Mouse (Mus musculus): Measurements from ENCODE around the gene Map1b. TPM values are rescaled to one million over a fixed set of nuclear protein-coding genes. Genes with fewer than 3 reads are reported as not detected.

Map1b gene
- polyA plus RNA-seq, 1 experiment from 2014 or later: 116 TPM

GRCm38 (mm10) chr13:99411761-99412160 lies 104.6 kb downstream of the Map1b start:
- Histone ChIP-seq H3K4me2 (replicated peaks) (no peak overlapping the region), H3K4me3 (replicated peaks) (no peak overlapping the region), H3K9me3 (no peaks in the 10 kb centered on the region), H3K36me3 (peaks cover 11% of the 10 kb centered on the region; the same call in 1 of the 2 replicates), H3K4me1 (replicated peaks) (0 out of 2 replicates have a peak, but pooled peaks cover 2% of the 10 kb centered on the region), H3K27me3 (replicated peaks) (no peaks in the 10 kb centered on the region), H3K9ac (no peak overlapping the region), H3K27ac (no peak overlapping the region)
- 93% methylated on average over 3 of the region's 3 CpGs for WGBS
- ATAC-seq: no peak

- ATAC-seq: no peak
- Histone ChIP-seq H3K9me3 (no peaks in the 10 kb centered on the region), H3K4me3 (replicated peaks) (no peak overlapping the region), H3K4me2 (replicated peaks) (no peak overlapping the region), H3K27ac (no peak overlapping the region), H3K27me3 (replicated peaks) (no peaks in the 10 kb centered on the region), H3K9ac (no peak overlapping the region), H3K36me3 (peaks cover 11% of the 10 kb centered on the region; the same call in 1 of the 2 replicates), H3K4me1 (replicated peaks) (0 out of 2 replicates have a peak, but pooled peaks cover 2% of the 10 kb centered on the region)
- WGBS: 81% methylated on average over 14 of the region's 14 CpGs
These were observed 105.5 kb downstream of the Map1b start for GRCm38 (mm10) chr13:99410611-99411515.

- no peak for ATAC-seq
These were observed 107.1 kb downstream of the Map1b start for GRCm38 (mm10) chr13:99409216-99409615.

GRCm38 (mm10) chr13:99399373-99399772 lies 117.0 kb downstream of the Map1b start:
- ATAC-seq: no peak
- 69% methylated on average over 4 of the region's 4 CpGs for WGBS
- no peak overlapping the region for H3K9ac ChIP-seq
- no peaks in the 10 kb centered on the region for H3K27me3 ChIP-seq (replicated peaks)
- H3K36me3 ChIP-seq: no peaks in the 10 kb centered on the region
- no peak overlapping the region for H3K4me2 ChIP-seq (replicated peaks)
- H3K9me3 ChIP-seq: no peaks in the 10 kb centered on the region
- no peak overlapping the region for H3K27ac ChIP-seq
- H3K4me1 ChIP-seq (replicated peaks): no peaks in the 10 kb centered on the region
- no peak overlapping the region for H3K4me3 ChIP-seq (replicated peaks)

More at GRCm38 (mm10) chr13:99409216-99409615, 107.1 kb downstream of the Map1b start:
- no peak overlapping the region for H3K4me2 ChIP-seq (replicated peaks)
- H3K9me3 ChIP-seq: no peaks in the 10 kb centered on the region
- H3K27ac ChIP-seq: no peak overlapping the region
- H3K4me3 ChIP-seq (replicated peaks): no peak overlapping the region
- H3K4me1 ChIP-seq (replicated peaks): 0 out of 2 replicates have a peak, but pooled peaks cover 2% of the 10 kb centered on the region
- WGBS: 68% methylated on average over 2 of the region's 2 CpGs
- H3K9ac ChIP-seq: no peak overlapping the region
- H3K27me3 ChIP-seq (replicated peaks): no peaks in the 10 kb centered on the region
- peaks cover 9% of the 10 kb centered on the region; the same call in 1 of the 2 replicates for H3K36me3 ChIP-seq

GRCm38 (mm10) chr13:99398149-99398701 lies 118.1 kb downstream of the Map1b start:
- Histone ChIP-seq H3K4me1 (replicated peaks) (no peaks in the 10 kb centered on the region), H3K9ac (no peak overlapping the region), H3K9me3 (no peaks in the 10 kb centered on the region), H3K36me3 (no peaks in the 10 kb centered on the region), H3K4me3 (replicated peaks) (no peak overlapping the region), H3K4me2 (replicated peaks) (no peak overlapping the region), H3K27ac (no peak overlapping the region), H3K27me3 (replicated peaks) (no peaks in the 10 kb centered on the region)
- 86% methylated on average over 12 of the region's 12 CpGs for WGBS
- no peak for ATAC-seq

GRCm38 (mm10) chr13:99397228-99397627 lies 119.1 kb downstream of the Map1b start:
- Histone ChIP-seq H3K4me2 (replicated peaks) (no peak overlapping the region), H3K4me3 (replicated peaks) (no peak overlapping the region), H3K4me1 (replicated peaks) (no peaks in the 10 kb centered on the region), H3K9ac (no peak overlapping the region), H3K9me3 (no peaks in the 10 kb centered on the region), H3K27me3 (replicated peaks) (no peaks in the 10 kb centered on the region), H3K36me3 (no peaks in the 10 kb centered on the region), H3K27ac (no peak overlapping the region)
- 85% methylated on average over 7 of the region's 7 CpGs for WGBS
- no peak for ATAC-seq

GRCm38 (mm10) chr13:99395531-99395930 lies 120.8 kb downstream of the Map1b start:
- 79% methylated on average over 12 of the region's 12 CpGs for WGBS
- Histone ChIP-seq H3K4me2 (replicated peaks) (no peak overlapping the region), H3K4me3 (replicated peaks) (no peak overlapping the region), H3K36me3 (no peaks in the 10 kb centered on the region), H3K27me3 (replicated peaks) (no peaks in the 10 kb centered on the region), H3K27ac (no peak overlapping the region), H3K4me1 (replicated peaks) (no peaks in the 10 kb centered on the region), H3K9me3 (no peaks in the 10 kb centered on the region), H3K9ac (no peak overlapping the region)
- ATAC-seq: no peak

GRCm38 (mm10) chr13:99394694-99395093 lies 121.6 kb downstream of the Map1b start:
- H3K4me3 ChIP-seq (replicated peaks): no peak overlapping the region
- no peak overlapping the region for H3K27ac ChIP-seq
- WGBS: 66% methylated on average over 3 of the region's 3 CpGs
- no peaks in the 10 kb centered on the region for H3K9me3 ChIP-seq
- H3K4me1 ChIP-seq (replicated peaks): no peaks in the 10 kb centered on the region
- no peak for ATAC-seq
- no peaks in the 10 kb centered on the region for H3K36me3 ChIP-seq
- no peak overlapping the region for H3K4me2 ChIP-seq (replicated peaks)
- no peak overlapping the region for H3K9ac ChIP-seq
- no peaks in the 10 kb centered on the region for H3K27me3 ChIP-seq (replicated peaks)

- Histone ChIP-seq H3K9me3 (no peaks in the 10 kb centered on the region), H3K4me3 (replicated peaks) (no peak overlapping the region), H3K9ac (no peak overlapping the region), H3K4me2 (replicated peaks) (no peak overlapping the region), H3K4me1 (replicated peaks) (no peaks in the 10 kb centered on the region), H3K27ac (no peak overlapping the region), H3K27me3 (replicated peaks) (no peaks in the 10 kb centered on the region), H3K36me3 (no peaks in the 10 kb centered on the region)
- 85% methylated on average over 3 of the region's 3 CpGs for WGBS
- ATAC-seq: no peak
These were observed 123.2 kb downstream of the Map1b start for GRCm38 (mm10) chr13:99393128-99393527.

- Histone ChIP-seq H3K27me3 (replicated peaks) (no peaks in the 10 kb centered on the region), H3K9ac (no peak overlapping the region), H3K36me3 (no peaks in the 10 kb centered on the region), H3K4me2 (replicated peaks) (no peak overlapping the region), H3K4me3 (replicated peaks) (no peak overlapping the region), H3K4me1 (replicated peaks) (no peaks in the 10 kb centered on the region), H3K27ac (no peak overlapping the region), H3K9me3 (no peaks in the 10 kb centered on the region)
- no peak for ATAC-seq
- WGBS: 87% methylated on average over 3 of the region's 3 CpGs
These were observed 124.9 kb downstream of the Map1b start for GRCm38 (mm10) chr13:99391417-99391816.

- H3K4me1 ChIP-seq (replicated peaks): no peaks in the 10 kb centered on the region
- H3K4me3 ChIP-seq (replicated peaks): no peak overlapping the region
- no peak for ATAC-seq
- H3K27me3 ChIP-seq (replicated peaks): no peaks in the 10 kb centered on the region
- no peak overlapping the region for H3K4me2 ChIP-seq (replicated peaks)
- WGBS: 72% methylated on average over 7 of the region's 7 CpGs
- H3K9me3 ChIP-seq: no peaks in the 10 kb centered on the region
- no peak overlapping the region for H3K9ac ChIP-seq
- H3K36me3 ChIP-seq: no peaks in the 10 kb centered on the region
- no peak overlapping the region for H3K27ac ChIP-seq
These were observed 128.2 kb downstream of the Map1b start for GRCm38 (mm10) chr13:99387901-99388811.

- no peak overlapping the region for H3K9ac ChIP-seq
- no peaks in the 10 kb centered on the region for H3K4me1 ChIP-seq (replicated peaks)
- no peak overlapping the region for H3K4me2 ChIP-seq (replicated peaks)
- no peaks in the 10 kb centered on the region for H3K9me3 ChIP-seq
- WGBS: 85% methylated on average over 7 of the region's 7 CpGs
- no peaks in the 10 kb centered on the region for H3K27me3 ChIP-seq (replicated peaks)
- no peak for ATAC-seq
- no peaks in the 10 kb centered on the region for H3K36me3 ChIP-seq
- no peak overlapping the region for H3K4me3 ChIP-seq (replicated peaks)
- no peak overlapping the region for H3K27ac ChIP-seq
These were observed 130.0 kb downstream of the Map1b start for GRCm38 (mm10) chr13:99386341-99386740.

All from intestine, embryonic 15.5 days (tissue).